Mouse (Mus musculus): ENCODE results near the gene Tlr6. TPM values are rescaled to one million over a fixed set of nuclear protein-coding genes. Genes with fewer than 3 reads are reported as not detected.
A peak's percentile ranks its signal among the peaks of the same experiment; 100 is the strongest.

Gene Tlr6
- polyA plus RNA-seq, 1 experiment from 2014 or later: 0.40 TPM

DNA sequence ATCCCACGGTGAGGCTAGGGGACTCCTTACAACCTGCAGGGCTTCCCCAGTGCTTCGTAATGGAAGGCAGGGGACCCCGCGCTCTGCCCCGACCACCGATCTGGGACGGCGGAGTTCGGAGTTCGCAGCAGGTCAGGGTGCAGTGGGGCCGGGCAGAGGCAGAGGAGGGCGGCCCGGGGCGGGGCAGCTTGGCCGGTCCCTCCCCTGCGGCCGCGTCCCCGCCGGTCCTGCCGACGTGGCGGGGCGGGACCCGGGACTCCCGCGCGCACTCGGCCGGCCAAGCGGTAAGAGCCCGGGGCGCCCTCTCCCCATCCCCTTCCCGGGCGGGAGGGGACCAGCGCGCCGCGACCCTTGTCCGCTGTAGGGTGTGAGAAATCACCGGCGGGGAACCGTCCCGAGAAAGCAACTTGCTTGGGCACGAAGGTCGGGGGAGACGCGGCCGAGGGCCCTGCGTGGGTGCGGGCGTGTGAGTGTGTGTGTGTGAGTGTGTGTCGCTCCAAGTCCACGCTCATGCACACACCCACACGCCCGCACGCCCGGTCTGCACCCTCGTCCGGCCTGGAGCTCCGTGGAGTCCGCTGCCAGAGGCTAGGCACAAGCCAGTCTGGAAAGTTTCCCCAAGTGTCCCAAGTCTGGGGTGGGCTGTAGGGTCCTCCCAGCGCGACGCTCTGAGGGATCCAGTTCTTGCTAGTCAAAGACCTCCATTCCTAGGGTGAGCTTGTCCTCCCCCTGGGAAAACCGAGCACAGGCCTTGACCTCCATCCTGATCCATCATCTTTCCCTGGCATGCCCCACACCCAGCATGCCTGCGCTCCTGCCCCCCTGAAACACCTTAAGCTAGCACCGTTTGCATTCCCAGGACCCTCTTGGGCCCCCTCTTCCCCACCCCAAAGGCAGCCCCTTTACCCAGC lies 10.2 kb upstream of the Tlr6 start, which contains the start of gene Fam114a1:
Fam114a1 (plus strand) TSS at position 211 of the 911 bp plus-strand sequence.
- peak within 1 kb of the TSS; percentile 59 for H3K4me3 ChIP-seq
- H3K9ac ChIP-seq: peak within 1 kb of the TSS; percentile 51
- ATAC-seq (replicated peaks): peak; percentile 80
- 1% methylated on average over 63 of the region's 68 CpGs for WGBS
- H3K36me3 ChIP-seq (replicated peaks): no peaks in the 10 kb centered on the region
- peaks cover 8% of the 10 kb centered on the region; the same call in 1 of the 2 replicates for H3K4me1 ChIP-seq
- H3K27me3 ChIP-seq (replicated peaks): peaks cover 5% of the 10 kb centered on the region; the same call in 1 of the 2 replicates
- peak within 1 kb of the TSS; percentile 99 for H3K4me2 ChIP-seq
- no peak within 1 kb of the TSS for H3K27ac ChIP-seq
- H3K9me3 ChIP-seq: no peaks in the 10 kb centered on the region

DNA sequence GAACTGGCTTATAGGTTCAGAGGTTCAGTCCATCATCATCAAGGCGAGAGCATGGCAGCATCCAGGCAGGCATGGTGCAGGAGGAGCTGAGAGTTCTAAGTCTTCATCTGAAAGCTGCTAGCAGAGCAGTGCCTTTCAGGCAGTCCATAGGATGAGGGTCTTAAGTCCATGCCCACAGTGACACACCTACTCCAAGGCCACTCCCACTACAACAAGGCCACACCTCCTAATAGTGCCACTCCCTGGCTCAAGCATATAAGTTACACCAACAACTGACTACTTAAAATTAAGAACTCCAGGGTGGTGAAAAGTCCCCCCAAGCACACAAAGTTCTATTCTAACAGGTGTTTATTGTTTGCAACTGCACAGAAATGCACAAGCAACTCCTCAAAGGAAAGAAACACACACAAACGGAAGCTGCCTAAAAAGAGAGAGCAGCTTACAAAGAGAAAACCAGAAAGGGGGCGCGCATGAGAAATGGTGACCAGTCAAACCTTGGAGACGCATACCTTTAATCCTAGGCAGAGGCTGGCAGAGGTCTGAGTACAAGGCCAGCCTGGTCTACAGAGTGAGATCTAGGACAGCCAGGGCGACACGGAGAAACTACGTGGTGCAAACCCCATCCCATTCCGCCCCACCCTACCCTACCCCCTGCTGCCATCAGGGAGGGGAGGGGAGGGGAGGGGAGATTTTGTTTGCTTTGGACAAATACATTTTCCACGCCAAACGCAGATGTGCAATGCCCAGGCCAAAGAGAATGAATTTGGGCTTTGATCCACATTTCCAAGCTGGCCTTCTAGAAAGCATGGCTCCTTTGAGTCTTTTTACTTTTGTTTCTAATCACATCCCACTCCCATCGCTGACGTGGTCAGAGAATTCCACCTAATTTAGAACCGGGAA lies 9.3 kb upstream of the Tlr6 start:
- ATAC-seq (replicated peaks): peak; percentile 62

DNA sequence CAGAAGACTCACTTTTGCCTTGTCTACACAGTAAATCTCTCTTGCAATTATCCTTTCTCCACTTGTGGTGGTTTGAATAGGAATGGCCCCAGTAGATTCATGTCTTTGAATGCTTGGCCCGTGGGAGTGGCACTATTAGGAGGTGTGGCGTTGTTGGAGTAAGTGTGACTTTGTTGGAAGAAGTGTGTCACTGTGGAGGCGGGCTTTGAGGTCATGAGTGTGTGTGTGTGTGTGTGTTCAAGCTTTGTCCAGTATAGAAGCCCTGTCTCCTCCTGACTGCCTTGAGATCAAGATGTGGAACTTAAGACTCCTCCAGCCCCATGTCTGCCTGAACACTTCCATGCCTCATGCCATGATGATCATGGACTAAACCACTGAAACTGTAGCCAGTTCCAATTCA lies 3.8 kb upstream of the Tlr6 start:
- Histone ChIP-seq H3K27ac (no peak overlapping the region), H3K4me1 (no peaks in the 10 kb centered on the region), H3K9ac (no peak overlapping the region), H3K4me2 (no peak overlapping the region), H3K27me3 (replicated peaks) (no peaks in the 10 kb centered on the region), H3K9me3 (no peaks in the 10 kb centered on the region), H3K36me3 (replicated peaks) (no peaks in the 10 kb centered on the region), H3K4me3 (no peak overlapping the region)
- no peak for ATAC-seq (replicated peaks)
- 87% methylated on average over 3 of the region's 3 CpGs for WGBS

More for the DNA sequence above, 9.3 kb upstream of the Tlr6 start:
- Histone ChIP-seq H3K4me3 (peak overlapping the region; percentile 59), H3K4me1 (peaks cover 8% of the 10 kb centered on the region; the same call in 1 of the 2 replicates), H3K9ac (peak overlapping the region; percentile 51), H3K9me3 (no peaks in the 10 kb centered on the region), H3K27ac (no peak overlapping the region), H3K27me3 (replicated peaks) (peaks cover 5% of the 10 kb centered on the region; the same call in 1 of the 2 replicates), H3K4me2 (peak overlapping the region; percentile 99), H3K36me3 (replicated peaks) (no peaks in the 10 kb centered on the region)
- 6% methylated on average over 14 of the region's 14 CpGs for WGBS

GRCm38 (mm10) chr5:64963271-64963670 lies 3.4 kb upstream of the Tlr6 start:
- H3K27ac ChIP-seq: no peak overlapping the region
- no peak overlapping the region for H3K9ac ChIP-seq
- H3K36me3 ChIP-seq (replicated peaks): no peaks in the 10 kb centered on the region
- no peaks in the 10 kb centered on the region for H3K4me1 ChIP-seq
- no peak for ATAC-seq (replicated peaks)
- H3K4me2 ChIP-seq: no peak overlapping the region
- H3K9me3 ChIP-seq: no peaks in the 10 kb centered on the region
- WGBS: 88% methylated on average over 5 of the region's 5 CpGs
- no peak overlapping the region for H3K4me3 ChIP-seq
- H3K27me3 ChIP-seq (replicated peaks): no peaks in the 10 kb centered on the region

DNA sequence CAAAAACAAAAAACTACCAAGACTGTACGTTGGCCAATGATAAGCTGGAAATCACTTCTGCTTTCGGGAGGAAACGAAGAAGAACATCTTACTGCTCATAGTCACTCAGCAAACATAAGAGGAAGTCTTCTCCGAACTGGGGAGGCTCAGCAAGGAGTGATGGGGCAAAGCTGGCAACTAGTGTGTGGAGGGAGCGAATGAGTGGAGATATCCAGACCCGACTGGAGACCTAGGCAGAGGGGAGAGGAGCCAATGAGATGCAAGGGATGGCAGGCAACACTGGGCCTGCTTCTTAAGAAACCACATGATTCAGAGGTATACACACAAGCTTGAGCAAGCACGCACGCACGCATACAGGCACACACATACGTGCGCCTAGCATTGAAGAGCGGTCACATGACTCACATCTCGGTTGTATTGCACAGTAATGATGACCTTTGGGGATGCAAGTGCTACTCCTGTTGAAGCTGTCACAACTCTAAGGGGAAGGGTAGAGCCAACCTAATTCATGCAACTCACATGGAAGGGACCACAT lies 1.0 kb upstream of the Tlr6 start:
- no peaks in the 10 kb centered on the region for H3K27me3 ChIP-seq (replicated peaks)
- no peaks in the 10 kb centered on the region for H3K4me1 ChIP-seq
- no peaks in the 10 kb centered on the region for H3K9me3 ChIP-seq
- WGBS: 94% methylated on average over 13 of the region's 13 CpGs
- no peak overlapping the region for H3K4me3 ChIP-seq
- ATAC-seq (replicated peaks): no peak
- H3K27ac ChIP-seq: no peak overlapping the region
- no peak overlapping the region for H3K4me2 ChIP-seq
- no peak overlapping the region for H3K9ac ChIP-seq
- no peaks in the 10 kb centered on the region for H3K36me3 ChIP-seq (replicated peaks)

- Histone ChIP-seq H3K4me1 (no peaks in the 10 kb centered on the region), H3K27me3 (replicated peaks) (no peaks in the 10 kb centered on the region), H3K4me2 (no peak overlapping the region), H3K27ac (no peak overlapping the region), H3K9me3 (no peaks in the 10 kb centered on the region), H3K4me3 (no peak overlapping the region), H3K36me3 (replicated peaks) (no peaks in the 10 kb centered on the region), H3K9ac (no peak overlapping the region)
- WGBS: 84% methylated on average over 22 of the region's 22 CpGs
- ATAC-seq (replicated peaks): no peak
Measured at GRCm38 (mm10) chr5:64958991-64959842, 680 bp downstream of the Tlr6 start.

- H3K4me1 ChIP-seq: no peaks in the 10 kb centered on the region
- no peak for ATAC-seq (replicated peaks)
- no peak overlapping the region for H3K9ac ChIP-seq
- 84% methylated on average over 8 of the region's 8 CpGs for WGBS
- no peaks in the 10 kb centered on the region for H3K36me3 ChIP-seq (replicated peaks)
- no peak overlapping the region for H3K27ac ChIP-seq
- H3K9me3 ChIP-seq: no peaks in the 10 kb centered on the region
- no peaks in the 10 kb centered on the region for H3K27me3 ChIP-seq (replicated peaks)
- H3K4me3 ChIP-seq: no peak overlapping the region
- H3K4me2 ChIP-seq: no peak overlapping the region
Measured at GRCm38 (mm10) chr5:64954931-64955330, 5.0 kb downstream of the Tlr6 start.

- whole genome bisulfite sequencing: 86% methylated on average over 5 of the region's 5 CpGs
- Histone ChIP-seq H3K4me1 (no peaks in the 10 kb centered on the region), H3K27ac (no peak overlapping the region), H3K27me3 (replicated peaks) (no peaks in the 10 kb centered on the region), H3K4me3 (no peak overlapping the region), H3K36me3 (replicated peaks) (no peaks in the 10 kb centered on the region), H3K9ac (no peak overlapping the region), H3K9me3 (no peaks in the 10 kb centered on the region), H3K4me2 (no peak overlapping the region)
- ATAC-seq (replicated peaks): no peak
Measured at GRCm38 (mm10) chr5:64951486-64951885, 8.4 kb downstream of the Tlr6 start.

DNA sequence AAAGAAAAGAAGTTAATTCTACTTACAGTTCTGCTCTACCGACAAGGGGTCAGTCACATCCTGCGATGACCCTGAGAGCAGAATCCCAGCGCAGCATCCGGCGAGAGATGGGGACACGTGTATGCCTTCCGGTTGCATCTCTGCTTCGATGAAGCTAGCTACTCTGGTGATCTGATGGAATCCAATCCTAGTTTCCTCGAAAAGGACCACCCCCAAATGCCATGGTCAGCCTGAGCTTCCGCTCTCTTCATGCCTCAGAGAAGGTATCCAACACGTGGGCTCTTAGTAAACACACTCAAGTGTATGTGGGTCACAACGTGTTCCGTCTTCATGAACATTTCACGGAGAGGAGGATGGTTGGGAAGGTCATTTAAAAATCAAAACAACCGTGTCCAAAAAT lies 27.1 kb downstream of the Tlr6 start:
- no peak for ATAC-seq (replicated peaks)
- no peaks in the 10 kb centered on the region for H3K36me3 ChIP-seq (replicated peaks)
- H3K27ac ChIP-seq: no peak overlapping the region
- H3K9ac ChIP-seq: no peak overlapping the region
- H3K4me2 ChIP-seq: no peak overlapping the region
- WGBS: 93% methylated on average over 15 of the region's 15 CpGs
- no peaks in the 10 kb centered on the region for H3K9me3 ChIP-seq
- no peaks in the 10 kb centered on the region for H3K27me3 ChIP-seq (replicated peaks)
- no peak overlapping the region for H3K4me3 ChIP-seq
- no peaks in the 10 kb centered on the region for H3K4me1 ChIP-seq

DNA sequence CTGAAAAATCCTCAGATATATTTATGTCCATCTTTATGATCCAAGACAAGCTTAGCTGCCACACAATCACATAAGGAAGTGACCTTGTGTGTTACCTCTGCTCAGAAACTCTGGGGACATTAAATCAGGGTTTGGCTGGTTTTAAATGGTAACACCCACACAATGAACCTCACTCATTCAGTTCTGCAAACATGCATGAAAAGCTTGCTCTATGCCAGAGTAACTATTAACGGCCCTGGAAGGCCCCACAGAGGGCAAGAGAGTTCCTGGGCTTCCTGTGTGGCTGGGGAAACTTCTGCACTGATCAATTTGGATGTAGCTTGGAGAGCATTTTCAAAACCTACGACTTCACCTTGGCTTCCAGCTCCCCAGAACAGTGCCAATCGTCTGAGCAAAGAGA lies 27.7 kb downstream of the Tlr6 start:
- Histone ChIP-seq H3K4me2 (no peak overlapping the region), H3K27ac (no peak overlapping the region), H3K9me3 (no peaks in the 10 kb centered on the region), H3K4me1 (no peaks in the 10 kb centered on the region), H3K27me3 (replicated peaks) (no peaks in the 10 kb centered on the region), H3K36me3 (replicated peaks) (no peaks in the 10 kb centered on the region), H3K9ac (no peak overlapping the region), H3K4me3 (no peak overlapping the region)
- ATAC-seq (replicated peaks): no peak
- WGBS: 60% methylated on average over 3 of the region's 3 CpGs

DNA sequence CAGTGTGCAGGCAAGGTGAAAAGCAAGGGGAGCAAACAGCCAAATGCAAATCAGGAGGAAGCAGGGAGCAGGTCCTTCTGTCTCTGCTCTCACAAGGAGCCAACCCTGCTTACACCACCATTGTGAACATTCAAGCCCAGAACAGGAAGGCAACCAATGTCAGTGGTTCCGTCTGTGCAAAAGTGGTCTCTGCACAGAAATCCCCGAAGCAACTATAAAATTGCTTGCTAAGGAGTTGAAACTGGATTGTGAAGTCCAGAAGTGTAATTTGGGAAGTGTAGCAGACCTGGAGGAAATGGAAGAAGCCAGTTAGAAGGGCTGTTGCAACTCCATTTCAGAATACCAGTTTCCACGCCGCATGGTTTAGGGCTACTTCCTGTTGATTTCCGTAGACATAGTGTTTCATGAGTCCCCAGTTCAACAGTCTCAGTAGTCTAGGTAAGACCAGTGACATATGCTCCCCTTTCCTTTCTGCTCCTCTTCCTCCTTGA lies 37.0 kb downstream of the Tlr6 start:
- no peaks in the 10 kb centered on the region for H3K4me1 ChIP-seq
- no peak overlapping the region for H3K9ac ChIP-seq
- ATAC-seq (replicated peaks): no peak
- no peaks in the 10 kb centered on the region for H3K36me3 ChIP-seq (replicated peaks)
- WGBS: 96% methylated on average over 5 of the region's 5 CpGs
- H3K27me3 ChIP-seq (replicated peaks): no peaks in the 10 kb centered on the region
- H3K4me2 ChIP-seq: no peak overlapping the region
- H3K9me3 ChIP-seq: no peaks in the 10 kb centered on the region
- H3K4me3 ChIP-seq: no peak overlapping the region
- H3K27ac ChIP-seq: no peak overlapping the region
